Mouse (Mus musculus) left cerebral cortex, adult 9 months (tissue): ENCODE data around the gene Tatdn2.
"Not testable (repeated sequence)": the region's sequence is repeated elsewhere in the genome, so short reads cannot be mapped to it uniquely, and the experiment has no call there.

Experiments used
- DNase-seq, 2 experiments: peaks; one replicate each; pipeline ENCODE4 v3.0.0; 2022; ENCODE audit warnings: low spot score in 2 of 2

The Tatdn2 gene

GRCm38 (mm10) chr6:113672029-113672428 lies 24.8 kb upstream of the Tatdn2 start:
- DNase-seq, result not testable (repeated sequence)

DNA sequence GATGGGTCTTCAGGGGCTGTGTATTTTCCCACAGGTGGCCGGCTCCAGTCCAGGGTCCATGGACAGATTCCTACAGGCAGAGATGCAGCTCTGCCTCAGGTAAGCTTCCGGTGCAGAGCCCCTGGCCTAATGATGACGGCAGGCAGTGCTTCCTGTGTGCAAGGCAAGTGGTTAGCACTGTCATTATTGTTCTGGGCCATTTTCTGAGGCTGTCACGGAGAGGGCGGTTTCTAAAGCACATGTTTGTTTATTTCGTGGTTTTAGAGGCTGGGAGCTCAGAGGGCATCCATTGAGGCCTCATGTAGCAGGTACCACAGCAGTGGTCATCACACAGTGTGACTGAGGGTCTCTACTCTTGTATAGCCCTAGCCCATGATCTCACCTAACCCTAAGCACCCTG lies 23.9 kb upstream of the Tatdn2 start:
- no peak for DNase-seq

DNA sequence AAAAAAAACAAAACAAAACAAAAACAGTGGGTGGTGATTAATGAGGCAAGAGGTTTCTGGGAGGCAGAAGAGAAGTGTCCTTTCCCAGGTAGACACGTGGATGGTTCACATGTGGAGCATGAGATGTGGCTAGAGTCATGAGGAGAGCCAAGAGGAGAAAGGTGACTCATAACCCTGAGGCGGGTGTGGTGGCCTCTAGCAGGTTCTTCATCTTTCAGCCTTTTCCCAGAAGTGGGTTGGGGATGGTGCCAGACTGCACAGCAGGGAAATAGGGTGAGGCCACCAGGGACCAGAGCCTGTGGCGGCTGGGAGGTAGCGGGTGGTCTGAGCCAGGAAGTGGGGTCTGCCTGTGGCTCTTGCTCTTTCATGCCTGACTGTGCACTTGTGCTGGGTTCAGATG lies 21.6 kb upstream of the Tatdn2 start:
- no peak for DNase-seq

GRCm38 (mm10) chr6:113675991-113676390 lies 20.9 kb upstream of the Tatdn2 start:
- DNase-seq, result no peak

GRCm38 (mm10) chr6:113677070-113677734 lies 19.6 kb upstream of the Tatdn2 start:
- peak in 1 of 2 experiments; percentile 36 for DNase-seq

DNA sequence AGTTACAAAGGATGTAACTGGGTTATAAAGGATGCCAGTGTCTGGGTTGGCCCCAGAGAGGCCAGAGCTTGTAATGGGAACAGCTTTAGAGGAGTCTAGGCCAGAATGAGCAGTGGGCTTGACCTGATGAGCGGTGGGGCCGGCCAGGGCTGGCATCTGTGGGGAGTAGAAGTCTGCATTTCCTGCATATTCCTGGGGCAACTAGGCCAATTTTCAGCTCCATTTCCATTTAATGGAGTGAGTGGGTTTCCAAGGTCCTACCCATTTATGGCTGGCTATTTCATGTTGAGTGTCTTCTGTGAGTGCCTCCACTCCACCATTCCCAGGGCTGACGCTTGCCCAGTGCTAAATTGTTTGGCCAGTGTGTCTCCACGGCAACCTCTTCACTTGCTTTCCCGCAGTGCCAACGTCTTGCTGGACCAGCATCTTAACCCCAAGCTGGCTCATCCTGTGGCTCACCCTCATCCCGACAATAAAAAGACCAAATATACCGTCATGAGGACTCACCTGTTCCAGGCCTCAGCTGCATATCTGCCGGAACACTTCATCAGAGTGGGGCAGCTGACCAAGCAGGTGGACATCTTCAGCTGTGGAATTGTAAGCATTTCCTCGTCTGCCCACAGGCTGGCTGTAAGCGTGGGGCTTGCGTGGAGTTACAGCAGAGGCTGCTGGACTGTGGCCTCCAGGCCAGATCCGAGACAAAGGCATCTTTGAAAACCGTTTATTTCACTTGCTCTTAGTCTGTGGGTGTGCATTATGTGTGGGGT lies 18.4 kb upstream of the Tatdn2 start:
- no peak for DNase-seq

DNA sequence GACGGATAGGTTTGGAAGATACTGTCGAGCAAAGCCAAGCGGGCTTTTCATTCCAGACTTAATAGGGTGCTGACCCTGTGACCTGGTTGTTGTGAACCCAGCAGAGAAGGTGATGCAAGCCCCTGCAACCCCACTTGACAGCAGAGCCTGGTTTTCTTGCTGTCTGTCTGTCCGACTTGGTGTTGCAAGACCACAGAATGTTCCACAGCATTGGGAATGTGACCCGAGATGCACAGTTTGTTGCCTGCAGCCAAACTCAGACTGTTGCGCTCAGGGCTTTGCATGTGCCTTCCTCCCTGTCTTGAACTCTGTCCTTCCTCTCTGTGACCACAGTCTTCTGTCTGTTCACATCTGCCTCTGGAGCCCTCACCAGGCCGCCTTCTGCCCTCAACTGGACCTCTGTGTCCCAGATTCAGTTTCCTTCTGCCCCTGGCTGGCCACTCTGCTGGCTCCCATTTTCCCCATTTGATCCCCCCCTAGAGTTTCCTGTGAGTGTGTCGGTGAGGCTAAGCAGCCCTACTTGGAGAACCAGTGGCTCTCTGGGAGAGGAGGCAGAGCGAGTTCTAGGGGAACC lies 16.8 kb upstream of the Tatdn2 start:
- no peak for DNase-seq

- DNase-seq, result peak in 1 of 2 experiments; percentile 91
Measured at GRCm38 (mm10) chr6:113681271-113681670, 15.6 kb upstream of the Tatdn2 start.

- no peak for DNase-seq
Measured at GRCm38 (mm10) chr6:113683081-113683825, 13.6 kb upstream of the Tatdn2 start.

- DNase-seq, result no peak
Measured at GRCm38 (mm10) chr6:113686551-113687125, 10.2 kb upstream of the Tatdn2 start.

- no peak for DNase-seq
Measured at GRCm38 (mm10) chr6:113690008-113690399, 6.8 kb upstream of the Tatdn2 start.

- no peak for DNase-seq
Measured at GRCm38 (mm10) chr6:113690400-113691083, 6.3 kb upstream of the Tatdn2 start.

GRCm38 (mm10) chr6:113691084-113691462 lies 5.8 kb upstream of the Tatdn2 start:
- DNase-seq, result no peak

GRCm38 (mm10) chr6:113692661-113693133 lies 4.2 kb upstream of the Tatdn2 start:
- DNase-seq, result no peak

DNA sequence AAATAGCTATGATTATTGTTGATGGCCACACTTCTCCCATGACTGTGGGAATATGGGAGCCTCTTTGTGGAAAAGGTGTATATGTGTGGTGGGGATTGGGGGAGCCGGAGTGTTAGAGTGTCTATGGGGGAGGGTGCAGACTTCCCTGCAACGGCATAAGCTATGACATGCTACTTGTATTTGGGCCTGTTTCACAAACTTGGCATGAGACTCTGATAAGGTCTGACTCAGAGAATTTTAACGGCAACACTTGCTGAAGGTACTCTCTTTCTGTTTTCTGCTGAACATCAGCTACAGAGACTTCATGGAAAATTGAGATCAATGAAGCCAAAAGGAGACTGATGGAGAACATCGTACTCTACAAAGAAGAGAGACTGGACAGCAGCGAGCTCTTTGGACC lies 3.5 kb upstream of the Tatdn2 start:
- DNase-seq, result no peak

GRCm38 (mm10) chr6:113695203-113695602 lies 1.6 kb upstream of the Tatdn2 start:
- DNase-seq, result no peak

GRCm38 (mm10) chr6:113695766-113696355 lies 989 bp upstream of the Tatdn2 start:
- no peak for DNase-seq

DNA sequence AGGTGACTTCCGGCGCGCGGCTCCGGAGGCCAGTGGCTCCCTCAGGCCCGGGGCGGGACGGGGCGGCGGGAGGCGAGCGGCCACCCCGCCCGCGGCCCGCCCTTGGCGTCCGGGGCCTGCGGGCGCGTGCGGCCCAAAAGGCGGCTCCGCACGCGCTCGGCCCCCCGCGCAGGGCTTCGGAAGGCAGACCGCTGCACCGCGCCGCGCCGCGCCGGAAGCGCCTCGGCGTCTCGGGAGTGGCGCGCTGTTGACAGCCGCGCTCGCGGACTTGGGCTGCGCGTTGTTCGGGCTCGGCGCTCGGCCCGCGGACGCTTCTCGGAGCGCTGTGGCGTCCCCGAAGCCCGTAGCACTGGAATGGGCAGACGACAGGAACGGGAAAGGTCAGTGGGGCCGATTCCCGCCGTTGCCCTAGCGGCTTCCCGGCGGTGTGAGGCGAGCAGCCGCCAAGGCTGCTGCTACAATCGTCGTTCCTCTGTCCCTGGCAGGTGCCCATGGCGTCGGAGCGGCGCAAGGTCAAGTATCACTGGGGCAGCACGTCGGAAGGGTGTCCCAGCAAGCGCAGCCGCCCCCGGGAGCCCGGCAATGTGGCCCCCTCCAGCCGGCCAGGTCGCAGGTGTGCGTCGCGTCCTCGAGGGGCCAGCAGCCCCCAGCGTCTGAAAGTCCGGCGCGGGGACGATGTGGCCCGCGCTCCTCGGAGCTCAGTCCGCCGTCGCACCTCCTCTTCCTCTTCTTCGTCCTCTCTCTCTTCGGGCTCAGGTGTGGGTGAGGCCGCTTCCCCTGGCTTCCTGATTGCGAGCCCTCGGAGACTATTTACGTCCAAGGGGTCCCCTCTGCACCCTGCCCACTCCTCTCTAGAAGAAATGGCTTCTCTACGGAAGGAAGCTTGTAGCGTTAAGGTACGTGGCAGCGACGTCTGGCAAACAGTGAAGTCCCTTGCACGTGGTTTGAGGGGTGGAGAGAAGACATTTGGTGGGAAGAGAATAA lies 664 bp downstream of the Tatdn2 start:
- no peak for DNase-seq

DNA sequence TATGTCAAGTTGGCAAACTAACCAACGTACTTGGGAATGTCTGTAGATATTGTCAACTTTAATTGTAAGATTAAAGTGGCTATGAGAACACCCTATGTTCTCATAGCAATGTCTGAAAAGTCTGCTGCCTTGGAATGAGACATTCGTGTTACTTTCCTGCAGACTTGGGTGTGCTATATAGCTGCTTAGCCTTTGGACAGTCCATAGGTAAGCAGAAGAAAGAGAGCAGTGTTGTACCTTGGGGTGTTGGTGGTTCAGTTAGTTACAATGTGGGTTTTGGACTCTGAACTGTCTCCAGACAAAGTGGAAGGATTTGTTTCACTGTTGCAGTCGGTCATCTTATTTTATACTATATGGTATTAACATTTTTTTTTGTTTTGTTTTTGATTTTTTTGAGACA lies 15.9 kb downstream of the Tatdn2 start:
- DNase-seq, result no peak

- not testable (repeated sequence) for DNase-seq
Measured at GRCm38 (mm10) chr6:113713389-113713788, 16.5 kb downstream of the Tatdn2 start.
